Mouse (Mus musculus) ES-CJ7 (cell line): ENCODE data around the gene Ptges.

Experiments used
- DNase-seq: peaks from one replicate; pipeline ENCODE4 v3.0.0; 2011; ENCODE audit warnings: low read depth, low spot score

The Ptges gene

GRCm38 (mm10) chr2:30850581-30850980, 79.1 kb downstream of the Ptges start:
- no peak for DNase-seq

GRCm38 (mm10) chr2:30848184-30848583, 81.5 kb downstream of the Ptges start:
- no peak for DNase-seq

GRCm38 (mm10) chr2:30846723-30847122, 82.9 kb downstream of the Ptges start:
- no peak for DNase-seq

- no peak for DNase-seq
Measured at GRCm38 (mm10) chr2:30846236-30846635, 83.4 kb downstream of the Ptges start.

- DNase-seq = no peak
Measured at GRCm38 (mm10) chr2:30845152-30846070, 84.3 kb downstream of the Ptges start.

GRCm38 (mm10) chr2:30842615-30843014, 87.0 kb downstream of the Ptges start:
- DNase-seq = no peak
